Mouse (Mus musculus) ES-CJ7 (cell line): ENCODE data around the gene Tmem131l.

Experiments used
- DNase-seq: peaks from one replicate; pipeline ENCODE4 v3.0.0; 2011; ENCODE audit warnings: low read depth, low spot score

Gene Tmem131l

DNA sequence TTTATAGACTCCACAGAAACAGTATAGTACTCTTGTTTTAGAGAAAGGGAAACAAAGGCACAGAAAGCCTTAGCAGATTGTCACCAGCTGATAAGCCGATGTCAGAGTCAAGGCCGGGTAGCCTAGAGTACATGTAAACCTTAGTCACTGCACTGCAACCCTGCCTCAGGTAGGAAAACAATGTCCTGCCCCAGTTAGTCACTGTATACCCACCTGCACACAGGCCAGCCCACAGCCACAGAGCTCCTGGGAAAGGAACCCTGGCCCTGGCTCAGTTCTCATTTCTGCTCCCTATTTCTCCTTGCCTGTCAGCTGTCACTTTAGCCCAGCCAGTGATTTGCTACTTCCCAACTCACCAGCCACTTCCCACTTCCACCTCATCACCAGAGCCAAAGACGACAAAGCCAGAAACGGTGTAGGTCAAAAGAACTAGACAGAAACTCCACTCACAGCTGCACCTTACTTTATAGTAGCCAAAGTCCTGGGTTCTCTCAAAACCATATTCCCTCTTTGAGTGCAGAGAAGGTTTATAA lies 24.4 kb downstream of the Tmem131l start:
- DNase-seq = no peak

DNA sequence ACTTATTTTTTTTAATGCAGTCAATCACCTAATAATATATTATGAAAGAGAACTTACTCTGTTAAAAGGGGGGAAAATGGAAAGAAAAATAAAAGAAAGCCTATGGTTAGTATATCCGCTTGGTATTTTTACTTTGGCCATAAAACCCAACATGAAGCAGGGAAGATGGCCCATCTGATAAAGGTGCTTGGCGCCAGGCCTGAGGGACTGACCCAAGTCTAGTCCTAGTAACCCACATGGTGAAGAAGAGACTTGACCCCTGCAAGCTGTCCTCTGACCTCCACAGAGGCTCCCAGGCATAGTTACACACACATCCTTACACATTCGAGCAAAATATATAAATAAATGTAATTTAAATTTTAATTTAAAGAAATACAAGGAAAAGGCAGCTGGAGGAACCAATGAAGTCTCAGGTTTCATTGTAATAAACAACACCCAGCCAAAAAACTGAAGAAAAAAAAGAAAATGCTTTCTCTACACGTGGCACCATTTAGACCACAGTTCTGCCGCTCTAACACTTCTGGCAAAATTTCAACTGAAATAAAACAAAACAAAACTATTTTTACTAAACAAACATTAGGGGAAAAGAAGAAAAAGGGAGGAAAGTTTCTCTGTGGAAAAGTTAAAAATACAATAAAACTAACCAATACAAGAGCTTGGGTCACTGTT lies 28.8 kb downstream of the Tmem131l start:
- DNase-seq = no peak

DNA sequence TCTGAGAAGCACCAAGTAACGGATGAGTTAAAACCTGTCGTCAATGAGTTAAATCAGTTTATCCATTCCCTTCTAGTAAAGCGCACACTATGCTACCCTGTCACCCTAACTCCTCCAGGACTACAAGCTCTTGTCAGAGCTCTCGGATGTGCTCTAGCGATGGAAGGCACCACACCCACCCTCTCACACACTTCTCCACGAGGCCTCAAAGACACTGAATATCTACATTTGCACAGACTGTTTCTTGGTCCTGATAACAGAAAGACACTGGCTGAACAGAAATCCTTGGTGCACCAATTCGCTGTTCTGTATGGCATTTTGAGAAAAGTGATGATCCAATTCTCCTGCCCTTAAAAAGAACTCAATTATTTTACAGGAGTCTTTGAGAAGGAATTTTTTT lies 34.0 kb downstream of the Tmem131l start:
- DNase-seq = no peak

DNA sequence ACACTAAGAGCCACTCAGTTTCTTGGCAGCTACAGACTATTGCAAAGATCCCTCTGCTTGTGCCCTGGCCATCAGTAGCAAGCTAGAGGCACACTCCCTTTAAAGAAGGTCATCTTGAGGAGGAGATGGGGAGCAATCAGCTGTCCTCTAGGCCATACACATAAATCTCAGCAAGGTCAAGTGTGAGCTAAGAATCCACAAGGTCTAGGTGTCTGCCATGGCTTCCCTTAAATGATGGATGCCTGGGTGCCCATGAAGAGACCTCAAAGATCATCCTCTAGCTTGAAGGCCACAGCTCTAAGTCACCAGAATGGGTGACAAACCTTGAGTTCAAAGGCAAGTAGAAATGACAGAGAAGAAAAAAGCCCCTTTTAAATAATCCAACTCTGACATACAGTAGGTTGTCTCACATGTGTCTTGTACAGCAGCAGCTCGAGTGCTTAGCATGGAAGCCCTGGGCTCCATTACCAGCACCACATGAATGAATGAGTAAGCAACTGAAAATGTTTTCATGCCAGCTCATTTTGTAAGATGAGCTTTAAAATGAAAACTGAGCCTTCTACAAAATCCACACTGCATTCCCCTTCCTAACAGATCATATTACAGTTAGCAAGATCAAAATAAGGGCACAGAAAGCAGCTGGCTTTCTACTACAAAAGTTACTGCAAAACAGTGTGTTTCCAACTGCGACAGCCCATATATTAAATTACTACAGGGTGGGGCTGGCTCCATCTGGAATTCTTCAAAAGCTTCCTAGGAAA lies 35.5 kb downstream of the Tmem131l start:
- no peak for DNase-seq

DNA sequence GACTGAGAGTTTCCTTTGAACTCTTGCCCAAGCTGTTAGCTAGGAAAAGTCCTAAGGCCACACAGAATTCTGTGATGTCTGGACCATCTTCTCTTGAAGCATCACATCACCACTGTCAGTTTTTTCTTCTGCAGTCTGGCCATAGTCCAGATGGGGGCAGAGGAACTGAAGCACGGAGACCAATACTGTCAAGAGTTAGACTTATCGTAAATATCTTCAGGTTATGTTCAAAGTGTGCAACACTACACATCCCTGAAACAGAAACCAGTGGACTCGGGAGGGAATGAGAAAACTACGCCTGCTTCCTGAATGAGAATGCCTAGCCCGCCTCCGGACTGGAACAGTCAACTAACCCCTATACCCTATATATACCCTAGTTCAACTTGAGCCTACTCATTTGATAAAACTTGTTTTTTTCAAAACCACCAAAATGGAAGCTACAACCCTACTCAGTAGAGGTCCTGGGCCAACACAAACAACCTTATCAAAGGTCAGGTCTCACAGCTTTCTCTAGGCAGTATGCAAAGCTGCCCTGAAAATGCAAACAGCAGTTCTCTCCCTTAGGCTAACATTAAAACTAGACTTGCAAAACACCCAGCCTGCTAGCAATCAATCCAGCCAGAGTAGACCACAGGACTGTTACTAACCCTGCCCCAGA lies 37.4 kb downstream of the Tmem131l start:
- DNase-seq = no peak

- no peak for DNase-seq
Measured at GRCm38 (mm10) chr3:83997563-83997962, 42.4 kb downstream of the Tmem131l start.

DNA sequence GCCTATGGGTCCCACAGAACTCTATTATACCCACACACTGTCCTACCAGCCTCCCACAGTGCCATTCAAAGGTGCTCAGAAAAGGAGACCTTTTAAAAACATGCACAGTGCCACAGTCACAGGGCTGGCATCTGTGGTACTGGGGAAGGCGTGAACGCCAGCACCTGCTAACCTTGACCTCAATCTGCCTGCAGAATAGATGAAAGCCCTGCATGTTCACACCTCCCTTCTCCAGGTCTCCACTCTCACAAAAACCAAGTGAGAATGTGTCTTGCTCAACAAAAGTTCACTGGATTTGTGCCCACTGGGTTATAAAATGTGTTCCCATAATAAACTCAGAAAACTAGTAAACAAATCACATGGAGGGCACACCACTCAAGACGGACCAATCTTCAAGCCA lies 42.9 kb downstream of the Tmem131l start:
- DNase-seq = no peak

DNA sequence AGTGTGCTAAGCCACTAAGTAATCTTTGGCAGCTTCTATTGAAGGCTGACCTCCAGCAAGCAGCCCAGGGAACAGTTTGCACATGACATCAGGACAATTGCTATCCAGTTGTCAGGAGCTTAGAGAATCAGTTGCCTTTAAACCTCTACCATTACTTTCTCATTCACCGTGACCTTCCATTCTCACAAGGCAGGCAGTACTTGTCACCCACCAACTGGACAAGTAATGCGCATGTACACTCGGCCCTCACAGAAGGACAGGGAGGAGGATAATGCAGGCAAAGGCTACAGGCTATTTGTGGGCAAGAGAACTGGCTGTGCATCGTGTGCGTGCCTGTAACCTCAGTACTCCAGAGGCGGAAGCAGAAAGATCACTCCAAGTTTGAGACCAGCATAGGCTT lies 43.9 kb downstream of the Tmem131l start:
- DNase-seq = no peak

- no peak for DNase-seq
Measured at GRCm38 (mm10) chr3:83995254-83995830, 44.6 kb downstream of the Tmem131l start.

DNA sequence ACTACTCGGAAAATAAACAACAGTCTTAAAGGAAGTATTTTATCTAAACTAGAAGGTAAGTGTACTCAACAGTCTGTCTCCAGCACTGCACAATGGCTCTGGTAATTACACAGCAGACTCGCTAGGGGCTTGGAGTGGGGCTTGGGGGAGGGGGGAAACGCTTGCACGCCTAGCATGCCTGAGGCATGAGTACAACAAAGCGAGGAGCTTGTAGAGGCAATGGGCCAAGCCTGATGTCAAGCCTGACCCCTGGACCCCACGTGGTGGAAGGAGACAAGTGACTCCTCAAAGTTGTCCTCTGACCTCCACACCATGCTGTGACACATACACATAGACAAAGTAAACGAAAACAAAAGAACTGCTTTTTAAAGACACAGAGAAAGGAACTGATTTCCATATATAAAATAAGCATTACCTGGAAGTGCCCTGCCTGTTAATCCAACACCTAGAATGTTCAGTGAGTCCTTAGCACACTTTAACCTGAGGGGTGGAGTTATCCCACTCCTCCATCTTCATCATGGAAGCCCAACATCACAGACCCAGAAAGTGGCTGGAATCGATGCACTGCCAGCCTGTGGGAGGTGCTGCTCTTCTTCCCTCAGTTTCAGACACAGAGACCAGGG lies 45.6 kb downstream of the Tmem131l start:
- DNase-seq = peak; percentile 89

DNA sequence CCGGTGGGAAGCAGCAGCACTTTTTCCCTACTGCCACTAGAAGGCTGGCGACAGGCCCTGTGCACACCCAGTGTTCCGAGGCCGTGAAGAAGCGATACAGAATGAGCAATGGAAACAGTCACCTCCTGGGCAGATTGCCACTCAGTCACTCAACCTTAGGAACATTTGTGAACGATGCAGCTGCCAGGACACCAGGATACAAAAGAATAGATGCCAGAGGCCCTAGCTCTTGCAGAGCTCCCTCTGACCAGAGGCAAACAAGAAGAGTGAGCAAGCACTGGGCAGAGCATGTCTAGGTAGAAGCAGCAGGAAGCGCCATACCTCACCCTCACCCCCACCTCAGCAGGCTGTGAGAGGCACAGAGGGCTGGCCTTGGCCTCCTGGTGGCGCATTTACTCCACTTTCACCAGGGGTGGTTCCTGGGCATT lies 46.9 kb downstream of the Tmem131l start:
- DNase-seq = no peak

- DNase-seq = peak; percentile 42
Measured at GRCm38 (mm10) chr3:83991691-83992524, 48.1 kb downstream of the Tmem131l start.

DNA sequence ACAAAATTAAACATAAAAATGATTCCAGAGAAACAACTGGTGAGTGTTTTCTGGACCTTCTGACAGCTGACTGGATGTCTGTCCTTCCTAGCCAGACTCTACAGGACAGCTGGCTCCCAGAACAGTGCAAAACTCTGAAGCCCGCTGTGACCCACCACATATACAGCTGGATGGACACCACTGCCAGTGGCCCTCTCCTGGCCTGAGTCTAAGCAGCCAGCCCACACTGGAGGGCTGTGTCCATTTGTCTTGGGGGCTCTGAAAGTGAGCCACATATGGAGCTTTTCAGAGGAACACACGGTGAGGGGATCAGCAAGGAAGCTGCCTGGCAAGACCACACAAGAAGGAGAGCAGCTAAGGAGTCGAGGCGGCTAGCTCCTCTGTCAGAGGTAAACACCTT lies 51.8 kb downstream of the Tmem131l start:
- DNase-seq = no peak

GRCm38 (mm10) chr3:83987533-83988112 lies 52.4 kb downstream of the Tmem131l start:
- no peak for DNase-seq

- no peak for DNase-seq
Measured at GRCm38 (mm10) chr3:83986740-83987139, 53.2 kb downstream of the Tmem131l start.

- no peak for DNase-seq
Measured at GRCm38 (mm10) chr3:83985426-83985825, 54.5 kb downstream of the Tmem131l start.

- DNase-seq = no peak
Measured at GRCm38 (mm10) chr3:83984379-83984778, 55.6 kb downstream of the Tmem131l start.

DNA sequence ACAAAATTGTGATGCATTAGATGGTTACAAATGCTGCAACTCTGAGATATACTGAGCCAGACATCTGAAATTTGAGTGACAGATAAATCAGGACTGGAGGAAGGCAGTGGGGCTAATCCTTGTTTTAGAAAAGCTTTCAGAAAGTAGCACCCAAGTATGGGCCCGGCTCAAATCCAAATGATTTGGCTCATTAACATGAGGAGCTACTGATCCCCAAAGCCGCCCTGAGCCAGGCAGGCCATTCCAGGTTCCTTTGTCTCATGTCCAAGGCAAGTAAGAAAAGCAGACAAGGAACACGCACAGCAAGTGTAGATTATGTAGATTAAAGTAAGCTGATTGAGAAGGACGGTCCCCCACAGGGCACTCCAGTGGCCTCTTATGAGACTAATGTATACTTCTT lies 57.2 kb downstream of the Tmem131l start:
- DNase-seq = no peak

DNA sequence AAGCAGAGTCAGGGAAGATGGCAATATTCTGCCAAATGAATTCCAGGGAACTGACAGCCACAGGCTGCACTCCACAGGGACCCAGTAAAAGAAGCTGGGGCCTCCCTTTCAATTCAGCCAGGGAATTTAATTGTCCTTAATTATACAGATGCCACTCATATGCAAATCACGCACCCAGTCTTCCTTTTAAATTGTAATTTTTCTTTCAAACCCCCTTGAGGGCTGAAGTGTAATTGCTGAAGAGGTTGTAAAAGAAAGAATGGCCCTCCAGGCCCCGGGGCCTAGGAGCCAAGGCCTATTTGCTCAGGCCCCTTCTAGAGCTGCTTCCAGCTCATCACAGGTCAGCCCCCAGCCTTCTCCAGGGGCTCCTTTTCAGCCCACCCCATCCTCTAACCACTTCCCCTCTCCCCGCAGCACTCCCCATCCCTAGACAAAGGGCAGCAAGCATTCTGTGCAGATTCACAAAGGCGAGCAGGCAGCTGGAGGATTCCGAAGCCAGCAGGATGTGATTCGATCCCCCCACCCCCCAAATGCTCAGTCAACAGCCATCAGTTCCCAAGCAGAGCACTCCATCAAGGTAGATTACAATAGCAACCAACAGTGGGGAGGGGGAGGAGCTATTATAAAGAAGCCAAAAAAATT lies 59.6 kb downstream of the Tmem131l start:
- peak; percentile 94 for DNase-seq
